Mouse (Mus musculus) C2C12 (cell line): ENCODE results near the gene Fcgrt. TPM values are rescaled to one million over a fixed set of nuclear protein-coding genes. Genes with fewer than 3 reads are reported as not detected.

Source experiments
- H3K27me3 ChIP-seq: one replicate; pipeline ENCODE4 v1.6.1; 2011; ENCODE audit not compliant: control insufficient read depth, insufficient read depth, insufficient read length
- H3K36me3 ChIP-seq: one replicate; pipeline ENCODE4 v1.6.1; 2011; ENCODE audit not compliant: control insufficient read depth, insufficient read depth
- H3K4me3 ChIP-seq: one replicate; pipeline ENCODE4 v1.5.1; 2011; ENCODE audit warnings: mild to moderate bottlenecking, control low read depth; ENCODE audit not compliant: poor library complexity, insufficient read depth, severe bottlenecking
- H3K79me2 ChIP-seq: one replicate; pipeline ENCODE4 v1.6.1; 2011; ENCODE audit not compliant: control insufficient read depth, insufficient read depth
- H3K79me3 ChIP-seq: one replicate; pipeline ENCODE4 v1.6.1; 2011; ENCODE audit warnings: low read depth, control low read depth
- H3ac ChIP-seq: one replicate; pipeline ENCODE3; 2011; ENCODE audit warnings: low read depth; ENCODE audit not compliant: control insufficient read depth, insufficient read length
- CEBPB ChIP-seq: IDR thresholded peaks from one replicate; pipeline ENCODE4 v1.6.1; 2011; ENCODE audit warnings: low read depth, mild to moderate bottlenecking, control low read depth, moderate library complexity
- CTCF ChIP-seq: IDR thresholded peaks from one replicate; pipeline ENCODE4 v1.5.1; 2011; ENCODE audit not compliant: control insufficient read depth, insufficient read depth, insufficient read length
- FOSL1 ChIP-seq: IDR thresholded peaks from one replicate; pipeline ENCODE4 v1.8.0; 2011; ENCODE audit warnings: mild to moderate bottlenecking, low read length; ENCODE audit not compliant: poor library complexity, insufficient read depth, severe bottlenecking
- MAX ChIP-seq: IDR thresholded peaks from one replicate; pipeline ENCODE4 v1.6.1; 2011; ENCODE audit warnings: mild to moderate bottlenecking, control low read depth
- MYOD1 ChIP-seq: IDR thresholded peaks from one replicate; pipeline ENCODE4 v1.6.1; 2011; ENCODE audit warnings: low read depth; ENCODE audit not compliant: control insufficient read depth, insufficient read length
- MYOG ChIP-seq: IDR thresholded peaks from one replicate; pipeline ENCODE4 v1.6.1; 2011; ENCODE audit not compliant: control insufficient read depth, insufficient read length; ENCODE audit errors: extremely low read depth
- USF1 ChIP-seq: IDR thresholded peaks from one replicate; pipeline ENCODE4 v1.6.1; 2011; ENCODE audit warnings: low read depth, mild to moderate bottlenecking, control low read depth, moderate library complexity
- polyA plus RNA-seq: library from polyadenylated mRNA; unstranded; fragments of >200 nt; fragmentation: generic; extraction: Trizol; gene quantifications from one replicate; pipeline ENCODE4 v1.2.1, GENCODE M21; 2012; ENCODE audit warnings: missing spikeins

The Fcgrt gene
- polyA plus RNA-seq, 1 experiment = 30.7 TPM

GRCm38 (mm10) chr7:45125144-45125600 lies 21.5 kb upstream of the Fcgrt start:
- Histone ChIP-seq H3K36me3 (peaks cover 73% of the 10 kb centered on the region), H3K4me3 (no peak overlapping the region), H3K27me3 (no peaks in the 10 kb centered on the region), H3K79me3 (peaks cover 54% of the 10 kb centered on the region), H3ac (peak overlapping the region; percentile 3), H3K79me2 (peaks cover 72% of the 10 kb centered on the region)
- no peak for TF ChIP-seq MAX
- TF ChIP-seq CTCF = no peak
- TF ChIP-seq CEBPB = no peak
- TF ChIP-seq MYOG = no peak
- TF ChIP-seq FOSL1 = no peak
- no peak for TF ChIP-seq USF1

DNA sequence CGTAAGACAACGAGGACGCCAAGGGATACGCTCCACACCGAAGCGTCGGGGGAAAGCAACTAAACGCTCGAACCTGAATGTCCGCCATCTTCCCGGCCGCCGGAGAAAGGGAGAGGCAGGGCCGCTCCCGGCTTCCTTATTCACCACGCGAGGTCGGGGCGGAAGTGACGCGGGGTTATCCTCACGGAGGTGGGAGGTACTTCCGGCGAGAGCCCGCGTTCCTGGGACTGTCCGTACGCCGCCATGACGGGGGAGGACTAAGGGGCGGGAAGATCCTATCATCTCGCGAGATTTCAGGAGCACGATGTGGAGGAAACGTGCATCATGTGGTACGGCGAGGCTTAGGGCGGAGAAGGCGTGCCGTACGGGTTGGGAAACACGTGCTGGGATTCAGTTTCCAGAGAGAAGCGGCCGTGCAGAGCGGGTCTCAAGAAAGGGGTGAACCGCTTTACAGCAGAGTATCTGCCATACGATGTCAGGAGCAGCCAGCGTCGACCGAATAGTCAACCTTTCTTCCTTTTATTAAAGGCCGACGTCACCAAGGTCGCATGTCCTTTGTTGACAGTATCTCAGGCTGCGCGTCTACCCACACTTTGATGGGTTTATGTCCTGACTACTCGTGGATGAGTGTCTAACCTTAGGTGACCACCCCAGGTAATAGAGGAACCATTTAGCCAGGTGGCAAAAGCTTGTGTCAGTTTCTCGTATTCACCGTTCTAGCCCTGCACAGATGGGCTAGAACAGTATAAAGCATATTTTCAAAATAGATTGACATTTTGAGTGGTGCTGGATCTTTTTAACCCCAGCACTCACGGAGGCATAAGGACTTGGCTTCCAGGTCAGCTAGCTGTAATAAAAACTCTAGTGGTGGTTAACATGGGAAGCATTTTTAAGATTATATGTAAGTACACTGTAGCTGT lies 20.8 kb upstream of the Fcgrt start, which contains the start of gene Rps11:
Gene Rps11, minus strand, starts transcription at position 216 of the 920 bp plus-strand sequence.
- Histone ChIP-seq H3K79me2 (peaks cover 72% of the 10 kb centered on the region), H3ac (peak within 1 kb of the TSS; percentile 99), H3K79me3 (peaks cover 54% of the 10 kb centered on the region), H3K36me3 (peaks cover 78% of the 10 kb centered on the region), H3K27me3 (no peaks in the 10 kb centered on the region), H3K4me3 (peak within 1 kb of the TSS; percentile 95)
- no peak for TF ChIP-seq MYOG
- TF ChIP-seq MAX = peak; percentile 99
- peak; percentile 93 for TF ChIP-seq USF1

- H3ac ChIP-seq = peak overlapping the region; percentile 99
- no peaks in the 10 kb centered on the region for H3K27me3 ChIP-seq
- H3K36me3 ChIP-seq = peaks cover 87% of the 10 kb centered on the region
- H3K4me3 ChIP-seq = peak overlapping the region; percentile 95
- H3K79me2 ChIP-seq = peaks cover 68% of the 10 kb centered on the region
- peak; percentile 65 for TF ChIP-seq MAX
- no peak for TF ChIP-seq CTCF
- TF ChIP-seq USF1 = no peak
- no peak for TF ChIP-seq FOSL1
- peaks cover 52% of the 10 kb centered on the region for H3K79me3 ChIP-seq
Measured at GRCm38 (mm10) chr7:45123186-45123570, 19.5 kb upstream of the Fcgrt start.

GRCm38 (mm10) chr7:45122561-45123185 lies 19.0 kb upstream of the Fcgrt start:
- H3K4me3 ChIP-seq = peak overlapping the region; percentile 95
- no peaks in the 10 kb centered on the region for H3K27me3 ChIP-seq
- TF ChIP-seq MYOG (no peak), MYOD1 (no peak), CTCF (no peak), USF1 (no peak), CEBPB (no peak)
- H3K79me2 ChIP-seq = peaks cover 63% of the 10 kb centered on the region
- peaks cover 82% of the 10 kb centered on the region for H3K36me3 ChIP-seq
- peak overlapping the region; percentile 32 for H3ac ChIP-seq
- peaks cover 47% of the 10 kb centered on the region for H3K79me3 ChIP-seq

- no peak overlapping the region for H3K4me3 ChIP-seq
- no peaks in the 10 kb centered on the region for H3K27me3 ChIP-seq
- H3K36me3 ChIP-seq = peaks cover 75% of the 10 kb centered on the region
- TF ChIP-seq CEBPB (no peak), FOSL1 (no peak), MAX (no peak), MYOD1 (no peak), USF1 (no peak), MYOG (no peak), CTCF (no peak)
- peaks cover 56% of the 10 kb centered on the region for H3K79me2 ChIP-seq
- peak overlapping the region; percentile 14 for H3ac ChIP-seq
- peaks cover 40% of the 10 kb centered on the region for H3K79me3 ChIP-seq
Measured at GRCm38 (mm10) chr7:45121966-45122365, 18.3 kb upstream of the Fcgrt start.
